Mouse (Mus musculus) stomach, embryonic 14.5 days (tissue): Measurements from ENCODE around the gene Id3. TPM values are rescaled to one million over a fixed set of nuclear protein-coding genes. Genes with fewer than 3 reads are reported as not detected.
A peak's percentile ranks its signal among the peaks of the same experiment; 100 is the strongest.

Source experiments
- ATAC-seq: fragments of 200-750 bp; cut with Nextera tagmentation; 2 replicates; pipeline ENCODE4 v1.8.0; 2017; ENCODE audit warnings: low read depth, moderate TSS enrichment; ENCODE audit not compliant: insufficient number of reproducible peaks, insufficient read depth, low FRiP score
- H3K27ac ChIP-seq: fragments of 300-500 bp; sonication (generic); 2 replicates; pipeline ENCODE4 v1.5.1; 2014; ENCODE audit warnings: mild to moderate bottlenecking, low read length, moderate library complexity, mixed read lengths
- H3K27me3 ChIP-seq: fragments of 300-500 bp; sonication (generic); 2 replicates; pipeline ENCODE4 v1.6.1; 2014; ENCODE audit warnings: low read length, control low read depth, mixed read lengths; ENCODE audit not compliant: control insufficient read depth, insufficient read depth
- H3K36me3 ChIP-seq: fragments of 300-500 bp; sonication (generic); 2 replicates; pipeline ENCODE4 v1.6.1; 2014; ENCODE audit warnings: mild to moderate bottlenecking, control low read depth, low read length, moderate library complexity, mixed read lengths; ENCODE audit not compliant: control insufficient read depth, insufficient read depth
- H3K4me1 ChIP-seq: fragments of 300-500 bp; sonication (generic); 2 replicates; pipeline ENCODE4 v1.6.1; 2014; ENCODE audit warnings: low read length, control low read depth, mixed read lengths; ENCODE audit not compliant: control insufficient read depth, insufficient read depth
- H3K4me2 ChIP-seq: fragments of 300-500 bp; sonication (generic); replicated peaks from 2 replicates; pipeline ENCODE4 v1.6.1; 2014; ENCODE audit warnings: low read depth, low read length, control low read depth
- H3K4me3 ChIP-seq: fragments of 300-500 bp; sonication (generic); 2 replicates; pipeline ENCODE4 v1.5.1; 2014; ENCODE audit warnings: low read depth, low read length, control low read depth
- H3K9ac ChIP-seq: fragments of 300-500 bp; sonication (generic); replicated peaks from 2 replicates; pipeline ENCODE4 v1.6.1; 2014; ENCODE audit warnings: low read depth, mild to moderate bottlenecking, control low read depth, low read length, moderate library complexity, mixed read lengths
- H3K9me3 ChIP-seq: fragments of 300-500 bp; sonication (generic); 2 replicates; pipeline ENCODE4 v1.6.1; 2016; ENCODE audit warnings: low read depth, low read length, control low read depth; ENCODE audit not compliant: control insufficient read depth
- WGBS: fragments of 180-500 bp; shearing (Covaris S2); extraction: QIAGEN DNeasy Blood & Tissue Kit; methylation state at CpG from one replicate; pipeline ENCODE4 v1.1.7; 2014; 5-methylcytosine and 5-hydroxymethylcytosine counted together
- polyA plus RNA-seq: library from polyadenylated mRNA; unstranded; fragments of >200 nt; fragmentation: Nextera tagmentation; extraction: Ambion mirVana; gene quantifications from 2 replicates; pipeline ENCODE4 v1.2.1, GENCODE M21; 2014

Gene Id3
- polyA plus RNA-seq, 1 experiment from 2014 or later = 404 TPM

DNA sequence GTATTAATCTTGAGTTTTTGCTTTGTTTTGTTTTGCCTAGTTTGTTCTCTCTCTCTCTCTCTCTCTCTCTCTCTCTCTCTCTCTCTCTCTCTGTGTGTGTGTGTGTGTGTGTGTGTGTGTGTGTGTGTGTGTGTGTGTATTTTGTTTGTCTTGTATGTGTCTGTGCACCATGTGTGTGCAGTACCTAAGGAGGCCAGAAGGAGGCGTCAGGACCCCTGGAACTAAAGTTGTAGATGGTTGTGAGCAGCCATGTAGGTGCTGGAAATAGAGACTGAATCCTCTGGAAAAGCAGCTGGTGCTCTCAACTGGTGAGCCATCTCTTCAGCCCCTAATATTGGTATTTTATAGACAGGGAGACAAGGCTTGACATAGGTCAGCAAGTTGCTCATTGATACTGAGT is 13.5 kb upstream of the Id3 start:
- no peaks in the 10 kb centered on the region for H3K27me3 ChIP-seq
- peaks cover 13% of the 10 kb centered on the region for H3K4me1 ChIP-seq
- no peak overlapping the region for H3K9ac ChIP-seq
- H3K4me3 ChIP-seq = no peak overlapping the region
- H3K27ac ChIP-seq = no peak overlapping the region
- no peaks in the 10 kb centered on the region for H3K36me3 ChIP-seq
- no peak overlapping the region for H3K4me2 ChIP-seq
- no peak for ATAC-seq
- no peaks in the 10 kb centered on the region; the same call in 1 of the 2 replicates for H3K9me3 ChIP-seq
- 94% methylated on average over 1 of the region's 1 CpGs for WGBS

DNA sequence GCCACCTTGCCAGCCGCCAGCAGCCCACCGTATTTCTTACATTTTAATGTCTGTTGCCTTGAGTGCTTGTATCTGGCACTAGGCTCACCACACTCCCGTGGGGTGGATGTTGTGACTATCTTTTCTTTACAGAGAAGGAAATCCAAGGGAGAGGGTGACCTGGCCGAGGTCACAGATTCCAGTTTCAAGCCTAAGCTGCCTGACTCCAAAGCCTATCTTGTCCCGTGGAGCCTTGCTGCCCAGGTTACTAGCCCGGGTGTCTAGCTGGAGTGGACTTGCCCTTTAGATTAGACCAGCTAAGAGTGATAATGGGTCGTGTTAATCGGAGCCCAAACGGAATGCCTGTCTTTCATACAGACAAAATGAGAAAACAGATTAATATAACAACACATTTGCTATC is 9.5 kb upstream of the Id3 start:
- no peaks in the 10 kb centered on the region for H3K36me3 ChIP-seq
- H3K4me2 ChIP-seq = peak overlapping the region; percentile 86
- H3K4me1 ChIP-seq = peaks cover 33% of the 10 kb centered on the region
- H3K27ac ChIP-seq = peak overlapping the region; percentile 99
- no peaks in the 10 kb centered on the region; the same call in 1 of the 2 replicates for H3K9me3 ChIP-seq
- H3K9ac ChIP-seq = no peak overlapping the region
- H3K4me3 ChIP-seq = no peak overlapping the region
- 33% methylated on average over 9 of the region's 9 CpGs for WGBS
- H3K27me3 ChIP-seq = no peaks in the 10 kb centered on the region
- no peak for ATAC-seq

DNA sequence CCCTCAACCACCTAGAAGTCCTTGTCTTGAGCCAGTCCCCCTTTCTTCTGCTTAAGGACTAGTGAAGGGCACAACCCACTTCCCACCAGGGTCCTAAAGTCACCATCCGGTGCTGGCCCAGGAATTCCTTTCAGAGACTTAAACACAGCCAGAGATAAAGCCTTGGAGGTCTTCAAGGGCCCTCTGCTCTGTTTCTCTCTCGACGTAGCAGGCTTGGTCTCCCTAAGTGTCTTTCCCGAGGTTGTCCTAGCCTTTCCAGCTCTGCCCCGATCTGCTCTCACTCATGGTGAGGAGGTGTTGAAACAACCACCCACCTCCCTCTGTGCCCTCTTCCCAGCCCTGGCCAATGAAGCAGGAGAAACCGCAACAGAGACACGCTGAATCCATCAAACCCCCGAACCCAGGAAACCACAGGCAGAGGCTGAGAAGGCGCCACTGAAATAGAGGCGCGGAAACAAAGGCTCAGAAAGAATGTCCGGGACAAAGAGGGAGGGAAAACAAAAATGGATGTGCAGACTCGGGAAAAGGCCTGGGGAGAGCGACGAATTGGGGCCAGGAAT is 8.8 kb upstream of the Id3 start:
- Histone ChIP-seq H3K4me3 (peak overlapping the region; percentile 38), H3K36me3 (no peaks in the 10 kb centered on the region), H3K27me3 (no peaks in the 10 kb centered on the region), H3K4me2 (peak overlapping the region; percentile 86), H3K9ac (peak overlapping the region; percentile 65), H3K27ac (peak overlapping the region; percentile 99), H3K4me1 (peaks cover 40% of the 10 kb centered on the region), H3K9me3 (no peaks in the 10 kb centered on the region; the same call in 1 of the 2 replicates)
- no peak for ATAC-seq
- WGBS = 2% methylated on average over 15 of the region's 15 CpGs

DNA sequence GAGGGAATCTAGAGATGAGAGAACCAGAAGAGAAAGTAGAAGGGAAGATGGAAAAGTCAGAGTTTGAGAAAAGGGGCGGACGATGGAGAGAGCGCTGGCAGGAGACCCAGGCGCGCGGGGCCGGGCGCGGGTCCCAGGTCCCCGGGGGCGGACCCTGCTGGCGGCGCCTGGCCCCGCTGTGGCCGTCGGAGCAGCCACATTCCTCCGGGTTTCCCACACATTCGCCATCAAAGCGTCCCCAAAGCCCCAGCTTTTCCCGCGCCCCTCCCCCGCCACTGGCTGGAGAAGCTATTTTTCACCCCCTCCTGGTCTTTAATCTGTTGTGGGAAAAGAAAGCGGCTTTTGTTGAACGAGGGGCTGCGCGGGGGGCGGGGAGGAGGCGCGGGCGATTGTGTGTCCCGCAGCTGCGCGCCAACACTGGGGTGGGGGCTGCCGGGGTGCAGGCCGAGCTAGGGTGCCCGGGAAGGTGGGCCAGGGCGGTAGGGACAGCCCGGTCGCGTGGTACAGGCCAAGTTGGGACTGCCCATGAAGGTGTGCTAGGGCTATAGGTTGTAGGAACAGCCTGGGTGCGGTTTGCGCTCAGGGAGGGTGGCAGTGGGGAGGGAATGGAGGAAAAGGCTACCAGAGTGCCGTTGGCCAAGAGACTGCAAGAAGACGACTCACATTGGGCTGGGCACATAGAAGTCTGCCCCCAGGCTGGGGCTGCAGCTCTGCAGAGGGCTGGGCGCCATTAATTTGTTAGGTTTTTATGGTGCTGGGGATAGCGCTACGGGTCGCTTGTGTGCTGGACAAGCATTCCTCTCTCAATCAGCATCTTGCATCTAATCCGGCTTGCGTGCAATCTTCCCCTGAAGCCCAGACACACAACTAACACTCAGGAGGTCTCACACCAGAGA is 8.1 kb upstream of the Id3 start:
- H3K27ac ChIP-seq = peak overlapping the region; percentile 99
- H3K4me1 ChIP-seq = peaks cover 44% of the 10 kb centered on the region
- H3K27me3 ChIP-seq = no peaks in the 10 kb centered on the region
- peak overlapping the region; percentile 38 for H3K4me3 ChIP-seq
- H3K4me2 ChIP-seq = peak overlapping the region; percentile 86
- ATAC-seq = peak; percentile 72
- H3K36me3 ChIP-seq = no peaks in the 10 kb centered on the region
- H3K9ac ChIP-seq = peak overlapping the region; percentile 65
- no peaks in the 10 kb centered on the region for H3K9me3 ChIP-seq
- 3% methylated on average over 49 of the region's 50 CpGs for WGBS

- ATAC-seq = no peak
- H3K27me3 ChIP-seq = no peaks in the 10 kb centered on the region
- peaks cover 48% of the 10 kb centered on the region for H3K4me1 ChIP-seq
- peak overlapping the region; percentile 99 for H3K27ac ChIP-seq
- 0 out of 2 replicates have a peak overlapping the region, but pooled peaks have one; percentile 65 for H3K9ac ChIP-seq
- no peaks in the 10 kb centered on the region for H3K36me3 ChIP-seq
- H3K4me3 ChIP-seq = peak overlapping the region; percentile 38; the same call in 1 of the 2 replicates
- H3K9me3 ChIP-seq = no peaks in the 10 kb centered on the region
- WGBS = 33% methylated on average over 9 of the region's 9 CpGs
- peak overlapping the region; percentile 86 for H3K4me2 ChIP-seq
These were observed 7.2 kb upstream of the Id3 start for GRCm38 (mm10) chr4:136135874-136136728.

GRCm38 (mm10) chr4:136139326-136140110 is 3.8 kb upstream of the Id3 start:
- H3K9ac ChIP-seq = no peak overlapping the region
- no peaks in the 10 kb centered on the region for H3K36me3 ChIP-seq
- WGBS = 44% methylated on average over 17 of the region's 17 CpGs
- no peaks in the 10 kb centered on the region for H3K9me3 ChIP-seq
- no peak overlapping the region for H3K4me3 ChIP-seq
- H3K27ac ChIP-seq = peak overlapping the region; percentile 97
- H3K4me1 ChIP-seq = peaks cover 55% of the 10 kb centered on the region
- H3K27me3 ChIP-seq = no peaks in the 10 kb centered on the region
- 0 out of 2 replicates have a peak overlapping the region, but pooled peaks have one; percentile 35 for H3K4me2 ChIP-seq
- ATAC-seq = no peak

- H3K4me1 ChIP-seq = peaks cover 51% of the 10 kb centered on the region
- H3K9me3 ChIP-seq = no peaks in the 10 kb centered on the region
- H3K9ac ChIP-seq = no peak overlapping the region; the same call in 1 of the 2 replicates
- WGBS = 5% methylated on average over 31 of the region's 31 CpGs
- H3K4me2 ChIP-seq = peak overlapping the region; percentile 35
- no peak overlapping the region for H3K4me3 ChIP-seq
- peak overlapping the region; percentile 97 for H3K27ac ChIP-seq
- peaks cover 3% of the 10 kb centered on the region; the same call in 1 of the 2 replicates for H3K36me3 ChIP-seq
- H3K27me3 ChIP-seq = no peaks in the 10 kb centered on the region
- ATAC-seq = peak; percentile 87
These were observed 2.7 kb upstream of the Id3 start for GRCm38 (mm10) chr4:136140327-136141250.
